Mouse (Mus musculus) embryonic facial prominence, embryonic 12.5 days (tissue): ENCODE measurements at regions not wholly inside any gene's neighbourhood (a gene's known extent, or its start where the extent isn't known, plus 50 kb on each side); places are given as distances from the start of the nearest gene placed in this dataset.
A peak's percentile ranks its signal among the peaks of the same experiment; 100 is the strongest.

Experiments
- ATAC-seq: fragments of 200-750 bp; cut with Nextera tagmentation; 2 replicates; pipeline ENCODE4 v1.8.0; 2017; ENCODE audit not compliant: insufficient number of reproducible peaks, insufficient read depth, low FRiP score, low TSS enrichment
- H3K27ac ChIP-seq: fragments of 300-500 bp; sonication (generic); 2 replicates; pipeline ENCODE4 v1.5.1; 2016; ENCODE audit warnings: mild to moderate bottlenecking
- H3K27me3 ChIP-seq: fragments of 300-500 bp; sonication (generic); 2 replicates; pipeline ENCODE4 v1.6.1; 2016; ENCODE audit warnings: mild to moderate bottlenecking, moderate library complexity
- H3K36me3 ChIP-seq: fragments of 300-500 bp; sonication (generic); 2 replicates; pipeline ENCODE4 v1.6.1; 2016; ENCODE audit warnings: mild to moderate bottlenecking
- H3K4me1 ChIP-seq: fragments of 300-500 bp; sonication (generic); 2 replicates; pipeline ENCODE4 v1.6.1; 2016
- H3K4me2 ChIP-seq: fragments of 300-500 bp; sonication (generic); replicated peaks from 2 replicates; pipeline ENCODE4 v1.6.1; 2016; ENCODE audit warnings: mild to moderate bottlenecking, moderate library complexity
- H3K4me3 ChIP-seq: fragments of 300-500 bp; sonication (generic); 2 replicates; pipeline ENCODE4 v1.5.1; 2016; ENCODE audit warnings: mild to moderate bottlenecking
- H3K9ac ChIP-seq: fragments of 300-500 bp; sonication (generic); 2 replicates; pipeline ENCODE4 v1.6.1; 2016; ENCODE audit warnings: mild to moderate bottlenecking, moderate library complexity
- H3K9me3 ChIP-seq: fragments of 300-500 bp; sonication (generic); 2 replicates; pipeline ENCODE4 v1.6.1; 2016; ENCODE audit warnings: mild to moderate bottlenecking, moderate library complexity
- WGBS: fragments of 180-500 bp; shearing (Covaris S2); methylation state at CpG from one replicate; pipeline ENCODE4 v1.1.7; 2016; 5-methylcytosine and 5-hydroxymethylcytosine counted together

GRCm38 (mm10) chr8:100942680-100943427 lies 1526.6 kb upstream of the Cdh8 start:
- Histone ChIP-seq H3K4me3 (no peak overlapping the region), H3K9me3 (no peaks in the 10 kb centered on the region), H3K4me1 (0 out of 2 replicates have a peak, but pooled peaks cover 4% of the 10 kb centered on the region), H3K27me3 (no peaks in the 10 kb centered on the region), H3K36me3 (no peaks in the 10 kb centered on the region), H3K9ac (no peak overlapping the region), H3K27ac (no peak overlapping the region), H3K4me2 (no peak overlapping the region)
- no peak for ATAC-seq
- 70% methylated on average over 6 of the region's 6 CpGs for WGBS

DNA sequence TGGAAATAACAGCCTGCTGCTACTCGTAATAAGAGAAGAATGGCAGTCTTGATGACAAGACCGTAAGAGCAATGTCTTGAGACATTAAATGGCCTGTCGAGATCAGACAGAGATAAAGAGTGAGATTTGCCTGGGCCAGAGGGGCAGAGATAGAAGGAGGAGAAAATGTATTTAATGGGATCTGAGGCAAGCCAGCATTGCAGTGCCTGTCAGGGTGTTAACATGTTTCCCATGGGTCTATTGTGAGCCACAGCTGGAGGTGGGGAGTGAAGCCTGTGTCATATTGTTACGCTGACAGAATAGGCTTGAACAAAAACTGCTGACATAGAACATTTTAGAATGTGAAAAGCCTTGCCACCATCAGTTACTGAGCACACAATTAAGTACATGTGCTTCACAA lies 1523.3 kb upstream of the Cdh8 start:
- no peaks in the 10 kb centered on the region for H3K27me3 ChIP-seq
- H3K4me1 ChIP-seq = 0 out of 2 replicates have a peak, but pooled peaks cover 4% of the 10 kb centered on the region
- 32% methylated on average over 4 of the region's 4 CpGs for WGBS
- no peak overlapping the region for H3K9ac ChIP-seq
- no peak overlapping the region for H3K27ac ChIP-seq
- no peaks in the 10 kb centered on the region for H3K9me3 ChIP-seq
- H3K36me3 ChIP-seq = no peaks in the 10 kb centered on the region
- no peak overlapping the region for H3K4me2 ChIP-seq
- peak; percentile 84 for ATAC-seq
- H3K4me3 ChIP-seq = no peak overlapping the region

GRCm38 (mm10) chr8:100890307-100890706 lies 1474.0 kb upstream of the Cdh8 start:
- no peak overlapping the region for H3K4me2 ChIP-seq
- no peak for ATAC-seq
- WGBS = 86% methylated on average over 3 of the region's 3 CpGs
- no peaks in the 10 kb centered on the region for H3K36me3 ChIP-seq
- H3K27me3 ChIP-seq = no peaks in the 10 kb centered on the region
- H3K9me3 ChIP-seq = no peaks in the 10 kb centered on the region
- H3K9ac ChIP-seq = no peak overlapping the region
- H3K4me1 ChIP-seq = no peaks in the 10 kb centered on the region
- H3K27ac ChIP-seq = no peak overlapping the region
- no peak overlapping the region for H3K4me3 ChIP-seq

DNA sequence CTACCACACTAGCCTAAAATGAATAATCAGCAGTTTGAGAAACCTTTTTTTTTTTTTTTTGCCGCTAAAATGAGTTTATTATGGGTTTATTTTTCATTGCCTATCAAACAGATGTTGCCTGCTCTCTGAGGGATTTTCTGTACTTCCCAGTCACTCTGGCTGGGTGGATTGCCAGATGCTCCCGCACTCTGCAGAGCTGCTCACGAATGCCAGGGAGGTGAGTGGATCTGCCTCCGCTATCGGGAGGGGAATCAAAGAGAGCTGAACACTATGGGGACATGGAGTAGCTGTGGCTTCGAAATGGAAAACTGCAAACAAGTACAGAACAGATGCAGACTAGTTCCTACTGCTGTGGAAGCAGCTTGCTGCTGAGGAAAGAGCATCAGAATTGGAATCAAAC lies 1449.4 kb upstream of the Cdh8 start:
- no peak overlapping the region for H3K4me3 ChIP-seq
- H3K4me1 ChIP-seq = no peaks in the 10 kb centered on the region
- no peak overlapping the region for H3K4me2 ChIP-seq
- 68% methylated on average over 6 of the region's 6 CpGs for WGBS
- no peaks in the 10 kb centered on the region for H3K9me3 ChIP-seq
- ATAC-seq = no peak
- H3K27me3 ChIP-seq = no peaks in the 10 kb centered on the region
- H3K27ac ChIP-seq = no peak overlapping the region
- no peak overlapping the region for H3K9ac ChIP-seq
- H3K36me3 ChIP-seq = no peaks in the 10 kb centered on the region

DNA sequence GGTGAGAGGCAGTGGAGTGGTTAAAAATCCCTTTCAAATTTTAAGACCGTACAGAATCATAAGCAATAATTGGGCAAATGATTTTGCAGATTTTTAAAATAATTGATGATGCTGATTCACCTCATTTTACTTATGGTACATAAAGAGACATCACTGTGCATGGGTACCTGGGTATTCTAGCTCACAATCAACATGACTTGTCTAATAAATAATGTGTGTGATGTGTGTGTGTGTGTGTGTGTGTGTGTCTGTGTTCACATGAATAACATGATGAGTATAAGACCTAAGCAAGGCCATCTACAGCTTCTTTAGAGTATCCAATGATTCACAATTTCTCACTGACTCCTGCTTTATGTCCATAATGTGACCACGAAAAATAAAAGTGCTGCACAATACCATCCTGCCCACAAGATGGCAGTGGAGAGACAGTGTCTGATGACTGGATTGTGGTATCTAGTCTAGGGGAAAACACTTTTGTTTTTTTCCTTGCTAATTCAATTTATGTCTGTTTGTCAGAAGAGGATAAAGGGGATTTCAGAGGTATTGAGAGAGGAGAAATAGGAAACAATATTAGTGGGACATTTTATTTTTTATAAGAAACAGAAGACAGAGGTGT lies 1434.7 kb upstream of the Cdh8 start:
- Histone ChIP-seq H3K27ac (no peak overlapping the region), H3K4me2 (no peak overlapping the region), H3K4me1 (no peaks in the 10 kb centered on the region), H3K36me3 (no peaks in the 10 kb centered on the region), H3K9ac (no peak overlapping the region), H3K4me3 (no peak overlapping the region), H3K27me3 (no peaks in the 10 kb centered on the region), H3K9me3 (no peaks in the 10 kb centered on the region)
- no peak for ATAC-seq
- 46% methylated on average over 2 of the region's 2 CpGs for WGBS
